Mouse (Mus musculus): ENCODE data around the gene Cdh23. TPM values are rescaled to one million over a fixed set of nuclear protein-coding genes. Genes with fewer than 3 reads are reported as not detected.

Cdh23 gene
- polyA plus RNA-seq, 1 experiment from 2014 or later, result 5.7 TPM

DNA sequence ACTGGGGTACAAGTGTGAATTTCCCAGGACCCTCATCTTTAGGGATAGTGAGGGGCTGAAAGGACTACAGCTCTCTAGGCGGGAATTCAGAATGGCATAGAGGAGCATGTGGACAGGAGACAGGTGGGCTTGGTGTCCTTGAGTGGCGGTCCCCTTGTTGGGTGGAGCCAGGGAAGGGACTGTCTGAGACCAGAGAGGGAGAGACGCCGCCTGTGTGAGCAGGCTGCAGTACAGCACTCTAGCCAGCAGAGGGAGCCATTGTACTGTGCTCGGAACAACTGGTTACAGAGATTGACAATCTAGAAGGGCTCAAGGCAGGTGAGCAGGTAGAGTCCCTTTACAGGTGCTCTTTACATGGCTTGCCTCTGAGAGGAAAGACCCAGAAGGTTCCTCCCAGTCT is 288.5 kb downstream of the Cdh23 start:
- peaks cover 15% of the 10 kb centered on the region for H3K27me3 ChIP-seq
- no peaks in the 10 kb centered on the region for H3K36me3 ChIP-seq
- peak; percentile 70; the same call in 1 of the 2 replicates for ATAC-seq
- no peak overlapping the region for H3K27ac ChIP-seq
- H3K4me2 ChIP-seq (replicated peaks), result no peak overlapping the region
- no peak overlapping the region for H3K9ac ChIP-seq (replicated peaks)
- no peak overlapping the region for H3K4me3 ChIP-seq (replicated peaks)
- WGBS, result 4% methylated on average over 5 of the region's 5 CpGs
- H3K4me1 ChIP-seq (replicated peaks), result 0 out of 2 replicates have a peak, but pooled peaks cover 8% of the 10 kb centered on the region
- H3K9me3 ChIP-seq, result no peaks in the 10 kb centered on the region

DNA sequence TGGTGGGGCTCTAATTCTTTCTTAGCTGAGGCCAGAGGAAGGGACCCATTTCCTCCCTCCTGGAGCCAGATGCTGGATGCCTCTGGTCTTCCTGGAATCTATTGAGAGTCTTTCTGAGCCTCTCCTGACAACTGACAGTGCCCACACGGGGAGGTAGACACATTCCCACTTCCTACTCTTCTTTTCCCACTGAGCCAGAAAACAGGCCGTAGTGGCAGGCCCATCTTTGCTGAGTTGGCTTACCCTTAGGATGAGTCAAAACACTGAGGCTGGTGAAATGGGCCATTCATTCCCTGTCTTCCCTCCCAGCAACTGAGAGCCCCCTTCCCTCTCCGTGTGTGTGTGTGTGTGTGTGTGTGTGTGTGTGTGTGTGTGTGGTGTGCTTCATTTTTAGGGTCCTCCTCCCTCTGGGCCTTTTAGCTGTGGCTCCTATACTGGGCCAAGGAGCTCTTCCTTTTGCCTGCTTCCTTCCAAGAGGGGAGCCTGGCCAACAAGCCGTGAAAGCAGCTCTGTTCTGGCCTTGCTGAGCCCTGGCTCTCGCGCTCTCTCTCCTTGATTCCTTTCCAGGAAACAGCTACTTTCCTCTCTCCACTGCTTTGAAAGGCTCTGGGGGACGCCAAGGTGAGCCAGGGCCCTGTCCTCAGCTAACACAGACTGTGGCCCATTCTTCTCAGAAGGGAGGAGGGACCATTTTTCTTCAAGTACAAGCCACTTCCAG is 290.7 kb downstream of the Cdh23 start:
- Histone ChIP-seq H3K4me3 (replicated peaks) (no peak overlapping the region), H3K27me3 (peaks cover 11% of the 10 kb centered on the region), H3K27ac (no peak overlapping the region), H3K9me3 (no peaks in the 10 kb centered on the region), H3K4me2 (replicated peaks) (no peak overlapping the region), H3K36me3 (no peaks in the 10 kb centered on the region), H3K9ac (replicated peaks) (no peak overlapping the region), H3K4me1 (replicated peaks) (peaks cover 10% of the 10 kb centered on the region; the same call in 1 of the 2 replicates)
- whole genome bisulfite sequencing, result 57% methylated on average over 7 of the region's 7 CpGs
- ATAC-seq, result no peak

DNA sequence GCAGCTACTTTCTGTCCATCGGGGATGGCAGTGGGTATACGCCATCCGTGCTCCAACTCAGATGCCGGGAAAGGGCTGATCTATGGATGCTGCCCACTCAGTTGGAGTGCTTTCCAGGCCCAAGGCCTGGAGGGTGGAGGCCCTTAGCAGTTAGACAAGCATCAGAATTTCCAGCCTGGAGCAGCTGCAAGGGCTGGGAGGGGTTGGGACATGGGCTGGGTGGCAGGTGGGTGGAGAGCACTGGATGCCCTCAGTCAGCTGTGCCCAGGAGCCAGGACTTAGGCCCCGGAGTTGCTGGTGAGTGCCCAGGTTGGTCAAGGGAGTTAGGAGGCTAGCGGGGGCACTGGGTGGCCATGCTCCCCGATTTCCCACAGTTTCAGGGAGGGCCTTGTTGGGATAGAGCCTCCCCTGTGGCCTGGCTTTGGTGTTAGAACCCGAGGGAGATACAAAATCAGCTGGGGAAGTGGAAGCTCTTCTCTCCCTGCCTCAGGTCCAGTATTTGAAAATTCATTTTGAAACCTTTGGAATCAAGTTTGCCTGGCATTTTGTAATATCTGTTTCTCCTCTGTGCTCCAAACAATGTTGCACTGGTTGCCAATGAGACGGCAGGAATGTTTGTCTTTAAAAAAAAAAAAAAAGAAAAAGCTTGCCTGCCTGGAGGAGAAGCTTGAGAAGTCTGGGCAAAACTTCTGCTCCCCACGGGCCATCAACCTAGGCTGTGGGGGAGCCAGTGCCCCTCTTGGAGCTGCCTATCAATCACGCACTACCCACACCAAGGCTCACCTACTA is 295.6 kb downstream of the Cdh23 start:
- H3K9me3 ChIP-seq, result no peaks in the 10 kb centered on the region
- no peak overlapping the region for H3K27ac ChIP-seq
- peaks cover 23% of the 10 kb centered on the region for H3K4me1 ChIP-seq (replicated peaks)
- 0 out of 2 replicates have a peak overlapping the region, but pooled peaks have one; percentile 17 for H3K9ac ChIP-seq (replicated peaks)
- WGBS, result 83% methylated on average over 11 of the region's 11 CpGs
- H3K4me3 ChIP-seq (replicated peaks), result no peak overlapping the region
- no peaks in the 10 kb centered on the region for H3K27me3 ChIP-seq
- no peak overlapping the region for H3K4me2 ChIP-seq (replicated peaks)
- ATAC-seq, result no peak
- H3K36me3 ChIP-seq, result no peaks in the 10 kb centered on the region

DNA sequence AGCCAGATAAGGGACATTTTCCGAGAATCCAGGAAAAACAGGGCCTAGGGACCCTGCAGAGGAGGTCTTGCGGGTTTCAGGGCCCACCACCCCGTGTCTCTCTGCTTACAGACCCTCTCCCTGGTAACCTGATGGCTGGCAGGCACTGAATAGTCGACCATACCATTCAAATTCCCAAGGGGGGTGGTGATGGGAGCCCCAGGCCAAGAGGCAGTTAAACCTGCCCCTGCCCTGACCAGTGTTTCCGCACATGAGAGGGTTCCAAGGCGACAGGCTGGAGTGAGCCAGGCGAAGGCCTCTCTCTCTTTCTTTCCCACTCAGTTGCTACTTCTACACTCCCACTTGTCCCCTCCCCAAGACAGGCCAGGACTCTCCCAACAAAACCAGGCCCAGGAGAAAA is 296.8 kb downstream of the Cdh23 start, which contains the start of gene Gm17455:
Gene Gm17455, plus strand, starts transcription at position 278 of the 400 bp plus-strand sequence.
- Histone ChIP-seq H3K36me3 (no peaks in the 10 kb centered on the region), H3K9ac (replicated peaks) (0 out of 2 replicates have a peak within 1 kb of the TSS, but pooled peaks have one; percentile 17), H3K4me1 (replicated peaks) (peaks cover 18% of the 10 kb centered on the region), H3K27me3 (no peaks in the 10 kb centered on the region), H3K27ac (no peak within 1 kb of the TSS), H3K4me2 (replicated peaks) (no peak within 1 kb of the TSS), H3K4me3 (replicated peaks) (no peak within 1 kb of the TSS), H3K9me3 (no peaks in the 10 kb centered on the region)
- ATAC-seq, result peak; percentile 51; the same call in 1 of the 2 replicates
- WGBS, result 34% methylated on average over 7 of the region's 7 CpGs

DNA sequence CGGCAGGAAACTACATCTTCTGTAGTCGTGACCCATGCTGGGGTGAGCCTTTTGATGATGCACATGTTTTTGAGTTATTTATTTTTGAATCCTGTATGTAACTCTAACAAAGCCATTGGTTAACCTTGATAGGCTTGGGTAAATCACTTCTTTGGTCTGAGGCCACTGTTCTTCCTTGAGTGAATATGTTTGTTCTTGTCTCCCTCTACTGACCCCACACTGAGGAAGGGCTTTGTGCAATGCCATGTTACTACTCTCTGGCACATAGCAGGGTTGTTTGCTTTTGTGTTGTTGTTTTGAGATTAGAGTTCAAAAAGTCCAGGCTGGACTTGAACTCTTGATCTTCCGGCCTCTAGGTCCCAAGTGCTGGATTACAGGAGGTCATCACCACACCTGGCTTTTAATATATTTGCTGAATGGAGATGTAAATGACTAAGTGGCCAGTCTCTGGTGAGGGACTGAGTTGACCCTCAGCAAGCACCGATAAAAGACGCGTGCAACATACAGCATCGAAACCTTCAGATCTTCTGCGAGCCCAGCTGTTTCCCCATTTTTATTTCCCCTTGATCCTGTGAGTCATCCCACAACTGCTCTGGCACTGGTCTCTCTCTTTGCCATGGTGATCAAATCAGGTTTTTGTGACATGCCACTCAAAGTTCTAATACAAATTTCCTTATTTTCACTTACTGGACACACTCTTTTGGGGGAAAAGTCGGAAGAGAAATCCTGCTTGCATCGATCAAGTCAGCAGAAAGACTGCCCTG is 298.1 kb downstream of the Cdh23 start:
- no peak overlapping the region for H3K4me2 ChIP-seq (replicated peaks)
- H3K27ac ChIP-seq, result no peak overlapping the region
- H3K4me3 ChIP-seq (replicated peaks), result no peak overlapping the region
- H3K36me3 ChIP-seq, result no peaks in the 10 kb centered on the region
- WGBS, result 91% methylated on average over 10 of the region's 10 CpGs
- no peak overlapping the region for H3K9ac ChIP-seq (replicated peaks)
- H3K9me3 ChIP-seq, result no peaks in the 10 kb centered on the region
- H3K27me3 ChIP-seq, result no peaks in the 10 kb centered on the region
- peaks cover 17% of the 10 kb centered on the region for H3K4me1 ChIP-seq (replicated peaks)
- ATAC-seq, result no peak

DNA sequence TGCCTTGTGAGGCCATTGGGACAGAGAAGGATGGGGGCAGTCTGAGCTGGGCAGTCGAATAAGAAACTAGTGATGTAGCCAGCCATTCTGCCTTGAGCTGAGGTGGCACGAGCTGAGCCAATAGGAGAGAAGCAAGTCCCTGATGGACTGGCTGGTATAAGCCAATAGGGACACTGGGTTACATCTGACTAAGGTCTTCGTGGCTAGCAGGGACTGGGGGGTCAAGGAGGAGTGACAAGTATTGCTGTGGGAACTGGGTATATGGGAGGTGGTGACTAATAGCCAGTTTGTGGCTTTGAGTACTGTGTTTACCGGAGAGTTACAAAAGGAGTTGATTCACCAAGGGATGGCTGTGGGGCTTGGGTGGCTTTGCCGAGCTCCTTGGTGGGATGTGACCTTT is 300.7 kb downstream of the Cdh23 start:
- no peaks in the 10 kb centered on the region for H3K27me3 ChIP-seq
- 73% methylated on average over 5 of the region's 5 CpGs for WGBS
- no peaks in the 10 kb centered on the region for H3K36me3 ChIP-seq
- H3K9me3 ChIP-seq, result no peaks in the 10 kb centered on the region
- H3K4me1 ChIP-seq (replicated peaks), result peaks cover 21% of the 10 kb centered on the region
- H3K27ac ChIP-seq, result no peak overlapping the region
- no peak for ATAC-seq
- H3K9ac ChIP-seq (replicated peaks), result no peak overlapping the region
- no peak overlapping the region for H3K4me2 ChIP-seq (replicated peaks)
- H3K4me3 ChIP-seq (replicated peaks), result no peak overlapping the region

DNA sequence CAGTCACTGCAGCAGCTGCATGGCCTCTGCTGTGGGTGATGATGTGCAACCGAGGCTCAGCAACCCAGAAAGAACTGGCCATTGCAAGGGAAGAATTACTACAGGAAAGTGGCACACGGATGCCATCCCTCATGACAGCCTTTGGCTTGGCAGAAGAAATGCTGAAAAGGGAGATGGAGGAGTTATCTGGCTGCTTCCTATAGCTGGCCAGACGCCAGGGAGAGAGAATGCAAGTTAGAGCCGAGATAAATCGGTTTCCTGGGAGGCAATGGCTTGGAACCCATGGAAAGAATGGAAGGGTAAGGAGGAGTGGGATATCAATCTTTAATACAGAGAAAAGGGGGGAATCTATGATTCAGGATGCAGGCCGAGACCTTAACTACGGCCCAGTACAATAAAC is 301.4 kb downstream of the Cdh23 start:
- 80% methylated on average over 7 of the region's 7 CpGs for WGBS
- Histone ChIP-seq H3K4me3 (replicated peaks) (no peak overlapping the region), H3K4me2 (replicated peaks) (no peak overlapping the region), H3K27ac (no peak overlapping the region), H3K9me3 (no peaks in the 10 kb centered on the region), H3K4me1 (replicated peaks) (peaks cover 22% of the 10 kb centered on the region), H3K27me3 (no peaks in the 10 kb centered on the region), H3K36me3 (no peaks in the 10 kb centered on the region), H3K9ac (replicated peaks) (no peak overlapping the region)
- ATAC-seq, result no peak

DNA sequence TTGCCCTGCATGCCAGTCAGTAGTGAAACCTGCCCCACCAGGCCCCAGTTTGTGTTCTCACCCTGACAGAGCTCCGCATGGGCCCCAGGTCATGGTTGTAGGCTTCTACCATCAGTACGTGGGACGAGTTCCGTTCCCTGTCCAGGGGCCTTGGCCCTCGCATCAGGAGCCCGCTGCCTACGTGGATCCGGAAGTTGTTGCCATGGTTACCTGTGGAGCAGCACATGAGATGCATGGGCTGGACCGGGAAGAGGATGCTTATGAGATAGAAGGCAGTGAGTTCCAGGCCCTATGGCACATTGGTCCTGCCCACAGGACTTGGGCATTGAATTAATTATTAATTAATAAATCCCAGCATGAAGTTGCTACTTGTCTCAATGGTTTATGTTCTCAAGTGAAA is 304.6 kb downstream of the Cdh23 start:
- Histone ChIP-seq H3K4me2 (replicated peaks) (no peak overlapping the region), H3K27ac (no peak overlapping the region), H3K9me3 (no peaks in the 10 kb centered on the region), H3K36me3 (no peaks in the 10 kb centered on the region), H3K4me1 (replicated peaks) (peaks cover 9% of the 10 kb centered on the region), H3K4me3 (replicated peaks) (no peak overlapping the region), H3K27me3 (no peaks in the 10 kb centered on the region), H3K9ac (replicated peaks) (no peak overlapping the region)
- no peak; the same call in 1 of the 2 replicates for ATAC-seq
- WGBS, result 83% methylated on average over 9 of the region's 9 CpGs

DNA sequence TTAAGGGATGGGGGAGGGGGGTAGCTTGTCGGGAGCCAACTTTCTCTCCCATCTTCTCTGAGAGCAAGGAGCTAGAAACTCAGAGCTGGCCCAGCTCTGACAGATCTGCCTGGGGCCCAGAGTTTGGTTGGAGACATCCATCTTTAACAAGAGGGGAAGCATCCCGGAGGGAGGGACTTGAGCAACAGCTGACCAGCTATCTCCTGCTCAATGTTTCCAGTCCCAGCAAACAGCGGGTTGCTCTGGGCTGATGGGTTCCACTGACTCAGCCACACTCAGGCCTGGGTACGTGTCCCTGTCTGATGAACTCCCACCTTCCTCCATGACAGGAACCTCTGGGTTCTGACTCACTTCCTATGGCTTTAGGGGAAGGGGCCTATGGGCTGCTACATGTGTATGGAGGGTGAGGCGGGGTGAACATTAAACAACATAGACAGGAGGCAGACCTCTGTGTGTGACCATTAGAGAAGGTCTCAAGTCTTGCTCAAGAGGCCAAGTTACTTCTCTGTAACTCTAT is 305.3 kb downstream of the Cdh23 start:
- H3K36me3 ChIP-seq, result no peaks in the 10 kb centered on the region
- H3K4me1 ChIP-seq (replicated peaks), result peaks cover 9% of the 10 kb centered on the region
- H3K9ac ChIP-seq (replicated peaks), result no peak overlapping the region
- no peak for ATAC-seq
- H3K27ac ChIP-seq, result no peak overlapping the region
- H3K4me3 ChIP-seq (replicated peaks), result no peak overlapping the region
- H3K9me3 ChIP-seq, result no peaks in the 10 kb centered on the region
- H3K27me3 ChIP-seq, result no peaks in the 10 kb centered on the region
- no peak overlapping the region for H3K4me2 ChIP-seq (replicated peaks)
- WGBS, result 62% methylated on average over 5 of the region's 5 CpGs

DNA sequence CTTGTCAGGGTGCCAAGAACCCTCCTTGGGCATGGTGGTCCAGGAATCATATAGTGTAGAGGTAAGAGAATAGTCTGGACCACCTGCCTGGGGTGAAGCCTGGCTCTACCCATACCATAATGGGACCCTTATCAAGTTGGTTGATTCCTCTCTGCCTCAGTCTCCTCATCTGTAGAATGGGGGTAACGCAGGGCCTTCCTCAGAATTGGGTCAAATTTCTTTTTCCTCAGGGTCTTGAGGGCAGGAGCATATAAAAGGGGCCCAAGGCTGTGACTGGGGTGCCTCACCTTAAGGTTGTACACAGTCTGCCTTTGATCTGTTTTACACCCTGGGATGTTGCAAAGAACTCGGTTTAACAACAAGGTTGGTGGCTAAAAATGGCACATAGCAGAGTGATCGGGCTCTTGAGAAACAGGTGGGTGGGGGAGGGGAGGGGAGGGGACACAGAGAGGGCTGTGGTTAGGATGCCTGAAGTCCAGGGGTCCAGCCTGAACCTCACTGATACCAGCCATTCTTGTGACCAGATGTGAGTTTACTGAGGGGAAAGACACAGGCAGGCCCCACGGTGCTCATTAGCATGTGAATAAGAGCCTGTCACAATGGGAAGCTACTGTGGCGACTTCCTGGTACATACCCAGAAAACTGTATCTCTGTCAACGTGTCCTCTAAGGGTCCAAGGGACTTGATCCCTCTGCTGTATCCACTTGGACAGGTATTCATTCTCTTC is 305.9 kb downstream of the Cdh23 start:
- Histone ChIP-seq H3K9ac (replicated peaks) (no peak overlapping the region), H3K4me1 (replicated peaks) (peaks cover 9% of the 10 kb centered on the region), H3K4me3 (replicated peaks) (no peak overlapping the region), H3K36me3 (no peaks in the 10 kb centered on the region), H3K27ac (no peak overlapping the region), H3K27me3 (no peaks in the 10 kb centered on the region), H3K4me2 (replicated peaks) (no peak overlapping the region), H3K9me3 (no peaks in the 10 kb centered on the region)
- 30% methylated on average over 6 of the region's 6 CpGs for WGBS
- ATAC-seq, result no peak

DNA sequence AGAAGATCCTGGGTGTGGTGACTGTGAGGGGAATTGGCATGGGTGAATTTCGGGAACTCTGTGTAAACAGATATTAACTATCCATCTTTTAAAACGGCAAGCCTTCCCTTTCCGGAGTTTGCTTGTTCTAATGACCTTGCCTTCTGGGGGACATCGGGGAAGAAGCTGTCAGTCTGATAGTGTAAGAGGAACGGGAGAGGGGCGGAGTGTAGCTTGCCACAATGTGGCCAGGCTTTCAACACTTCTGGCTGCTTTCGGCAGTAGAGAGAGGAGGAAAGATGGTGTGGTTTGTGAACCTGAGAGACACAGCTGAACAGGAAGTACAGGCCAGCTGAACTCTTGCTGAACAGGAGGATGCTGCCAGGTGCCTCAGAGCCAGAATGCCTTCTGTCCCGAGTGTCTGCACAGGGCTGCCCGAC is 306.8 kb downstream of the Cdh23 start:
- ATAC-seq, result no peak
- no peak overlapping the region for H3K27ac ChIP-seq
- peaks cover 9% of the 10 kb centered on the region for H3K4me1 ChIP-seq (replicated peaks)
- no peaks in the 10 kb centered on the region for H3K27me3 ChIP-seq
- no peaks in the 10 kb centered on the region for H3K9me3 ChIP-seq
- no peak overlapping the region for H3K4me2 ChIP-seq (replicated peaks)
- no peak overlapping the region for H3K9ac ChIP-seq (replicated peaks)
- 70% methylated on average over 9 of the region's 9 CpGs for WGBS
- no peaks in the 10 kb centered on the region for H3K36me3 ChIP-seq
- no peak overlapping the region for H3K4me3 ChIP-seq (replicated peaks)
